Mouse (Mus musculus) hindbrain, embryonic 16.5 days (tissue): ENCODE measurements around the gene Bbox1. TPM values are rescaled to one million over a fixed set of nuclear protein-coding genes. Genes with fewer than 3 reads are reported as not detected.

Source experiments
- ATAC-seq: fragments of 200-750 bp; cut with Nextera tagmentation; 2 replicates; pipeline ENCODE4 v1.8.0; 2017; ENCODE audit warnings: moderate TSS enrichment, moderate library complexity
- H3K27ac ChIP-seq: fragments of 300-500 bp; sonication (generic); 2 replicates; pipeline ENCODE4 v1.5.1; 2014; ENCODE audit warnings: low read depth, mild to moderate bottlenecking, control low read depth, low read length, moderate library complexity
- H3K27me3 ChIP-seq: fragments of 300-500 bp; sonication (generic); replicated peaks from 2 replicates; pipeline ENCODE4 v1.6.1; 2014; ENCODE audit warnings: low read length; ENCODE audit not compliant: control insufficient read depth, insufficient read depth
- H3K36me3 ChIP-seq: fragments of 300-500 bp; sonication (generic); 2 replicates; pipeline ENCODE4 v1.6.1; 2014; ENCODE audit warnings: mild to moderate bottlenecking, low read length, moderate library complexity, mixed read lengths; ENCODE audit not compliant: control insufficient read depth, insufficient read depth
- H3K4me1 ChIP-seq: fragments of 300-500 bp; sonication (generic); 2 replicates; pipeline ENCODE4 v1.6.1; 2014; ENCODE audit warnings: low read depth, low read length; ENCODE audit not compliant: control insufficient read depth, insufficient read depth
- H3K4me2 ChIP-seq: fragments of 300-500 bp; sonication (generic); 2 replicates; pipeline ENCODE4 v1.6.1; 2014; ENCODE audit warnings: mild to moderate bottlenecking, low read length, control low read depth, moderate library complexity
- H3K4me3 ChIP-seq: fragments of 300-500 bp; sonication (generic); 2 replicates; pipeline ENCODE4 v1.5.1; 2014; ENCODE audit warnings: mild to moderate bottlenecking, low read length, control low read depth, moderate library complexity
- H3K9ac ChIP-seq: fragments of 300-500 bp; sonication (generic); 2 replicates; pipeline ENCODE4 v1.6.1; 2014; ENCODE audit warnings: low read depth, mild to moderate bottlenecking, control low read depth, low read length, moderate library complexity
- H3K9me3 ChIP-seq: fragments of 300-500 bp; sonication (generic); 2 replicates; pipeline ENCODE4 v1.6.1; 2014; ENCODE audit warnings: mild to moderate bottlenecking, low read length, moderate library complexity; ENCODE audit not compliant: control insufficient read depth
- WGBS: fragments of 180-500 bp; shearing (Covaris S2); extraction: QIAGEN DNeasy Blood & Tissue Kit; methylation state at CpG from one replicate; pipeline ENCODE4 v1.1.7; 2014; 5-methylcytosine and 5-hydroxymethylcytosine counted together
- polyA plus RNA-seq: library from polyadenylated mRNA; unstranded; fragments of >200 nt; fragmentation: Nextera tagmentation; extraction: Ambion mirVana; gene quantifications from 2 replicates; pipeline ENCODE4 v1.2.1, GENCODE M21; 2015

Bbox1 gene
- polyA plus RNA-seq: 0.32 and 0.39 TPM in 2 replicates

GRCm38 (mm10) chr2:110314509-110315155 lies at the start of gene Bbox1:
Gene Bbox1, minus strand, starts transcription at chr2:110314560.
- H3K9me3 ChIP-seq: no peaks in the 10 kb centered on the region
- H3K4me1 ChIP-seq: no peaks in the 10 kb centered on the region
- no peaks in the 10 kb centered on the region for H3K36me3 ChIP-seq
- H3K9ac ChIP-seq: no peak within 1 kb of the TSS
- no peak within 1 kb of the TSS for H3K4me2 ChIP-seq
- H3K27ac ChIP-seq: no peak within 1 kb of the TSS
- no peak within 1 kb of the TSS for H3K4me3 ChIP-seq
- peak; percentile 77; the same call in 1 of the 2 replicates for ATAC-seq
- no peaks in the 10 kb centered on the region for H3K27me3 ChIP-seq
- 85% methylated on average over 6 of the region's 6 CpGs for WGBS

GRCm38 (mm10) chr2:110363855-110364254 lies 49.5 kb upstream of the Bbox1 start:
- no peak overlapping the region for H3K9ac ChIP-seq
- H3K4me1 ChIP-seq: no peaks in the 10 kb centered on the region; the same call in 1 of the 2 replicates
- WGBS: 82% methylated on average over 3 of the region's 3 CpGs
- no peak for ATAC-seq
- H3K4me2 ChIP-seq: no peak overlapping the region
- H3K4me3 ChIP-seq: no peak overlapping the region
- no peaks in the 10 kb centered on the region for H3K9me3 ChIP-seq
- no peak overlapping the region for H3K27ac ChIP-seq
- peaks cover 4% of the 10 kb centered on the region for H3K27me3 ChIP-seq
- H3K36me3 ChIP-seq: no peaks in the 10 kb centered on the region

GRCm38 (mm10) chr2:110362432-110363283 lies 48.3 kb upstream of the Bbox1 start, which contains the start of gene Fibin:
Gene Fibin, minus strand, starts transcription at chr2:110363183.
- peaks cover 4% of the 10 kb centered on the region for H3K27me3 ChIP-seq
- peak; percentile 94 for ATAC-seq
- H3K9ac ChIP-seq: peak within 1 kb of the TSS; percentile 77
- H3K4me1 ChIP-seq: no peaks in the 10 kb centered on the region; the same call in 1 of the 2 replicates
- H3K36me3 ChIP-seq: no peaks in the 10 kb centered on the region
- H3K9me3 ChIP-seq: no peaks in the 10 kb centered on the region
- 1% methylated on average over 32 of the region's 33 CpGs for WGBS
- H3K4me2 ChIP-seq: peak within 1 kb of the TSS; percentile 95
- H3K27ac ChIP-seq: peak within 1 kb of the TSS; percentile 3; the same call in 1 of the 2 replicates
- H3K4me3 ChIP-seq: peak within 1 kb of the TSS; percentile 58

- no peak overlapping the region for H3K4me2 ChIP-seq
- no peak overlapping the region for H3K9ac ChIP-seq
- no peak for ATAC-seq
- WGBS: 72% methylated on average over 5 of the region's 5 CpGs
- H3K27ac ChIP-seq: no peak overlapping the region
- H3K27me3 ChIP-seq: no peaks in the 10 kb centered on the region
- H3K36me3 ChIP-seq: no peaks in the 10 kb centered on the region
- H3K4me3 ChIP-seq: no peak overlapping the region
- H3K4me1 ChIP-seq: no peaks in the 10 kb centered on the region
- no peaks in the 10 kb centered on the region for H3K9me3 ChIP-seq
These were observed 39.1 kb upstream of the Bbox1 start for GRCm38 (mm10) chr2:110353302-110353970.

- no peak overlapping the region for H3K9ac ChIP-seq
- no peaks in the 10 kb centered on the region for H3K9me3 ChIP-seq
- H3K36me3 ChIP-seq: no peaks in the 10 kb centered on the region
- H3K4me3 ChIP-seq: no peak overlapping the region
- WGBS: 28% methylated on average over 5 of the region's 5 CpGs
- no peaks in the 10 kb centered on the region for H3K4me1 ChIP-seq
- no peak overlapping the region for H3K27ac ChIP-seq
- no peaks in the 10 kb centered on the region for H3K27me3 ChIP-seq
- ATAC-seq: 0 out of 2 replicates have a peak, but pooled peaks have one; percentile 48
- no peak overlapping the region for H3K4me2 ChIP-seq
These were observed 37.5 kb upstream of the Bbox1 start for GRCm38 (mm10) chr2:110351843-110352251.

GRCm38 (mm10) chr2:110351406-110351805 lies 37.0 kb upstream of the Bbox1 start:
- H3K4me2 ChIP-seq: no peak overlapping the region
- H3K27ac ChIP-seq: no peak overlapping the region
- H3K4me3 ChIP-seq: no peak overlapping the region
- WGBS: 61% methylated on average over 1 of the region's 1 CpGs
- no peaks in the 10 kb centered on the region for H3K36me3 ChIP-seq
- no peaks in the 10 kb centered on the region for H3K27me3 ChIP-seq
- H3K9ac ChIP-seq: no peak overlapping the region
- H3K9me3 ChIP-seq: no peaks in the 10 kb centered on the region
- H3K4me1 ChIP-seq: no peaks in the 10 kb centered on the region
- no peak for ATAC-seq

GRCm38 (mm10) chr2:110328953-110329352 lies 14.6 kb upstream of the Bbox1 start:
- no peak for ATAC-seq
- H3K9ac ChIP-seq: no peak overlapping the region
- H3K4me2 ChIP-seq: no peak overlapping the region
- no peaks in the 10 kb centered on the region for H3K9me3 ChIP-seq
- no peaks in the 10 kb centered on the region for H3K27me3 ChIP-seq
- H3K27ac ChIP-seq: no peak overlapping the region
- no peaks in the 10 kb centered on the region for H3K4me1 ChIP-seq
- H3K36me3 ChIP-seq: no peaks in the 10 kb centered on the region
- H3K4me3 ChIP-seq: no peak overlapping the region

GRCm38 (mm10) chr2:110319949-110320348 lies 5.6 kb upstream of the Bbox1 start:
- ATAC-seq: no peak
- WGBS: 71% methylated on average over 4 of the region's 4 CpGs

GRCm38 (mm10) chr2:110319266-110319665 lies 4.9 kb upstream of the Bbox1 start:
- Histone ChIP-seq H3K9me3 (no peaks in the 10 kb centered on the region), H3K9ac (no peak overlapping the region), H3K4me1 (no peaks in the 10 kb centered on the region), H3K4me3 (no peak overlapping the region), H3K4me2 (no peak overlapping the region), H3K27ac (no peak overlapping the region), H3K36me3 (no peaks in the 10 kb centered on the region), H3K27me3 (no peaks in the 10 kb centered on the region)
- 84% methylated on average over 1 of the region's 1 CpGs for WGBS
- no peak for ATAC-seq

More at GRCm38 (mm10) chr2:110319949-110320348, 5.6 kb upstream of the Bbox1 start:
- Histone ChIP-seq H3K36me3 (no peaks in the 10 kb centered on the region), H3K4me2 (no peak overlapping the region), H3K27ac (no peak overlapping the region), H3K4me1 (no peaks in the 10 kb centered on the region), H3K9ac (no peak overlapping the region), H3K4me3 (no peak overlapping the region), H3K9me3 (no peaks in the 10 kb centered on the region), H3K27me3 (no peaks in the 10 kb centered on the region)
